Mouse (Mus musculus) E14TG2a.4 (cell line): ENCODE measurements at regions not wholly inside any gene's neighbourhood (a gene's known extent, or its start where the extent isn't known, plus 50 kb on each side); places are given as distances from the start of the nearest gene placed in this dataset.

ENCODE experiments used
- H3K27me3 ChIP-seq: 2 replicates; pipeline ENCODE4 v1.6.1; 2014; ENCODE audit warnings: low read length, control low read depth; ENCODE audit not compliant: insufficient read depth
- H3K36me3 ChIP-seq: 2 replicates; pipeline ENCODE4 v1.6.1; 2014; ENCODE audit warnings: low read length, control low read depth; ENCODE audit not compliant: insufficient read depth
- H3K4me1 ChIP-seq: replicated peaks from 2 replicates; pipeline ENCODE4 v1.6.1; 2014; ENCODE audit warnings: low read depth, low read length, control low read depth
- H3K4me3 ChIP-seq: replicated peaks from 2 replicates; pipeline ENCODE4 v1.5.1; 2014; ENCODE audit warnings: mild to moderate bottlenecking, low read length
- H3K9me3 ChIP-seq: 2 replicates; pipeline ENCODE4 v1.6.1; 2014; ENCODE audit warnings: low read length, control low read depth
- CTCF ChIP-seq: conservative IDR thresholded peaks from 2 replicates; pipeline ENCODE4 v1.5.1; 2014; ENCODE audit warnings: low read length
- NANOG ChIP-seq: IDR thresholded peaks from 2 replicates; pipeline ENCODE4 v1.6.1; 2014; ENCODE audit warnings: borderline replicate concordance, low read length, mixed read lengths
- POU5F1 ChIP-seq: IDR thresholded peaks from 2 replicates; pipeline ENCODE4 v1.6.1; 2014; ENCODE audit warnings: low read length, borderline replicate concordance

- no peaks in the 10 kb centered on the region for H3K27me3 ChIP-seq
- TF ChIP-seq NANOG (no peak), POU5F1 (no peak), CTCF (no peak)
- no peaks in the 10 kb centered on the region; the same call in 1 of the 2 replicates for H3K9me3 ChIP-seq
These were observed 882.9 kb upstream of the Lrrn3 start for GRCm38 (mm10) chr12:42369029-42369577.

DNA sequence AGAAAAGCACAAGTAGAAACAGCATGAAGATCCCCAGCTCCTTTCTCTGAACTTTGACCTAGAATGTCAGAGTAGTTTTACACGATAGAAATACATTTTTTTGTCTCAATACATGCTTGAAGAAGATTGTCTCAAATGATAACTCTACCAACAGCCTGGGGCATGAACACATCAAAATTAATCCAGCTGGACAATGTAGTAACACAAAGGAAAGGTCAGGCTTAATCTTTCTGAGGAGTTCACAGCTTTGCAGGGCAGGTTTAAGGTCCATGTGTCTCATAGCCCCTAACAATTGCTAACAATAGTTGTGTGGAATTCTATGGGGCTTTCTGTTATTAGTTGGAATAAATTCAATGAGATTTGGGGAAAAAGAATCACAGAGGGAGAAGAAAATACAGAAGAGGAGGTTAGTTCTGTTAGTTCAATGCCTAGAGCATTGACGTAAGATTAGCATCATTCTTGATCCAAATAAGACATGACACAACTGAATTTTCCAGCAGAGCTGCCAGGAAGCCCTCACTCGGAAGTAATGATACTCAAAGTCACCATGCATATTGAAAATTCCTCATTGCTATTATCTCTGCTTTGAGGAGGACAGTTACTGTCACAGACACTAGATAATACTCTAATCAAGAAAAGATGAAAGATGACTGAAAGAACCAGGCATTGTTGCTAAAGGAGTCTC is 852.9 kb upstream of the Lrrn3 start:
- Histone ChIP-seq H3K4me3 (no peak overlapping the region), H3K9me3 (peaks cover 27% of the 10 kb centered on the region), H3K4me1 (no peaks in the 10 kb centered on the region), H3K27me3 (no peaks in the 10 kb centered on the region), H3K36me3 (no peaks in the 10 kb centered on the region)
- TF ChIP-seq NANOG (no peak), POU5F1 (no peak), CTCF (no peak)

More at GRCm38 (mm10) chr12:42369029-42369577, 882.9 kb upstream of the Lrrn3 start:
- no peaks in the 10 kb centered on the region for H3K4me1 ChIP-seq
- H3K4me3 ChIP-seq, result no peak overlapping the region
- H3K36me3 ChIP-seq, result no peaks in the 10 kb centered on the region

- Histone ChIP-seq H3K4me1 (no peaks in the 10 kb centered on the region), H3K4me3 (no peak overlapping the region), H3K36me3 (no peaks in the 10 kb centered on the region), H3K27me3 (no peaks in the 10 kb centered on the region), H3K9me3 (0 out of 2 replicates have a peak, but pooled peaks cover 4% of the 10 kb centered on the region)
- TF ChIP-seq NANOG (no peak), CTCF (no peak)
These were observed 820.2 kb upstream of the Lrrn3 start for GRCm38 (mm10) chr12:42306429-42306828.

GRCm38 (mm10) chr12:42277241-42278032 is 791.2 kb upstream of the Lrrn3 start:
- Histone ChIP-seq H3K36me3 (no peaks in the 10 kb centered on the region), H3K27me3 (no peaks in the 10 kb centered on the region), H3K4me1 (no peaks in the 10 kb centered on the region), H3K4me3 (no peak overlapping the region), H3K9me3 (no peaks in the 10 kb centered on the region)
- TF ChIP-seq POU5F1 (no peak), CTCF (no peak), NANOG (no peak)

DNA sequence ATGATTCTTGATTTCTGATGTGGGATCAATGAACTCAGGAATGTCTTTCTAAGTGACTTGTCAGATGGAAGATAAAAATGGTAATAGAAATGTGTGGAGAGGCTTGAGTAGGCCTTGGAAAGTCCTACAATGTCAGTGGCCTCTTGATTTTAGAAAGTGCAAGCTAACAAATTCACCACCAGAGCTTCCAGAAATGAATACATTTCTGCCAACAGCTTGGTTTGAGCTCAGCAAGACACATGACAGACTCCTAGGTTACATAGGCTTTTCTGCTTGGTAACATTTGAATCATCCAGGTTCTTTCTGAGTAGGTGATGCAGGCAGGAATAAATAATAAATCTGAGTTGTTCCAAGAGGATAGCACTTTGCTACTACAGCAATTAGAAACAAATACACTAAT is 764.2 kb upstream of the Lrrn3 start:
- H3K4me1 ChIP-seq, result no peaks in the 10 kb centered on the region
- H3K36me3 ChIP-seq, result no peaks in the 10 kb centered on the region
- no peak overlapping the region for H3K4me3 ChIP-seq
- no peak for TF ChIP-seq POU5F1
- H3K27me3 ChIP-seq, result no peaks in the 10 kb centered on the region
- no peaks in the 10 kb centered on the region for H3K9me3 ChIP-seq

GRCm38 (mm10) chr12:42229235-42229634 is 743.0 kb upstream of the Lrrn3 start:
- H3K9me3 ChIP-seq, result peaks cover 24% of the 10 kb centered on the region
- H3K36me3 ChIP-seq, result no peaks in the 10 kb centered on the region
- TF ChIP-seq POU5F1 (no peak), NANOG (no peak), CTCF (no peak)
- H3K4me3 ChIP-seq, result no peak overlapping the region
- H3K4me1 ChIP-seq, result no peaks in the 10 kb centered on the region
- H3K27me3 ChIP-seq, result no peaks in the 10 kb centered on the region

- H3K27me3 ChIP-seq, result no peaks in the 10 kb centered on the region
- no peaks in the 10 kb centered on the region for H3K9me3 ChIP-seq
- no peak overlapping the region for H3K4me3 ChIP-seq
- peaks cover 4% of the 10 kb centered on the region; the same call in 1 of the 2 replicates for H3K4me1 ChIP-seq
- TF ChIP-seq CTCF, result no peak
- no peak for TF ChIP-seq NANOG
- TF ChIP-seq POU5F1, result no peak
- H3K36me3 ChIP-seq, result no peaks in the 10 kb centered on the region
These were observed 695.4 kb upstream of the Lrrn3 start for GRCm38 (mm10) chr12:42181646-42182045.

DNA sequence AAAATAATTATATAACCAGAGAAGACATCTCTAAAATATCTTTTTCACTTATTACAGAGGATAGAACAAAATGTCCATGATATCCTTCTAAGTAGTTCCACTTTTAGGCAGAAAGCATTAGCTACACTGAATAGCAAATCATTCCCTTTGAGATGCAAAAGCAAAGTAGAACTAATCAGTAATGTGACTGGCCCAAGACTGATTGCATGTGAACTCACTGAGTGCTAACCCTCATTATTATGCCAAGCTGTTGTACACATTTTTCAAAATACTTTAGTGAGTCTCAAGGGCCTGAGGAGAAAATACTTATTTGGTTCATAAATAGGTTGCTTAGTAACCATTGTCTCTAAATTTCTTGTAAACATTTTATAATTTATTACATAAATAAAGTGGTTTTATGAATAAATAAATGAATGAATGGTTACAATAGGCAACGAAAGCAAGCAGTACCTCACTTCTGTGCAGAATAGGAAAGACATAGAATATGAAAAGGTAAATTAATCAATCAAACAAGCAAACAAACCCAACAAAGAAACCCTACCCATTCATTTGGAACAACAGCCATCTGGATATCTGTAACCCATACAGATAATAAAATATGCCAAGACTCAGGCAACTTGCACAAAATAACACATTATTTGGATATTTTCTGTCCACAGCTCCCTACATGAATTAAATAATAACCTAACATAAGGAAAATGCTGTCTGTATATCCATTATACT is 693.9 kb upstream of the Lrrn3 start:
- H3K4me3 ChIP-seq, result no peak overlapping the region
- TF ChIP-seq POU5F1 (no peak), NANOG (no peak)
- no peaks in the 10 kb centered on the region for H3K9me3 ChIP-seq
- H3K36me3 ChIP-seq, result no peaks in the 10 kb centered on the region
- H3K4me1 ChIP-seq, result peaks cover 4% of the 10 kb centered on the region; the same call in 1 of the 2 replicates
- H3K27me3 ChIP-seq, result no peaks in the 10 kb centered on the region
